Mouse (Mus musculus): Measurements from ENCODE around the gene Vmn2r29. TPM values are rescaled to one million over a fixed set of nuclear protein-coding genes. Genes with fewer than 3 reads are reported as not detected.

Vmn2r29 gene
- 0.34 and 0.52 TPM in 2 replicates for polyA plus RNA-seq (2012; rRNA removed)

GRCm38 (mm10) chr7:7247228-7247627 lies at the start of gene Vmn2r29:
Gene Vmn2r29, minus strand, starts transcription at chr7:7247328.

GRCm38 (mm10) chr7:7277966-7278567 lies 30.9 kb upstream of the Vmn2r29 start, which contains the start of gene Gm45844:
Gene Gm45844, minus strand, starts transcription at chr7:7278289.

GRCm38 (mm10) chr7:7209313-7210151 lies 37.6 kb downstream of the Vmn2r29 start, which contains the start of gene Zfp772:
Gene Zfp772, minus strand, starts transcription at chr7:7209998.

Other genes starting within 250 kb of the Vmn2r29 start
- 3.2 and 3.5 TPM in 2 replicates for gene Zfp954, start 125.8 kb downstream of the Vmn2r29 start, polyA plus RNA-seq (2012; rRNA removed)
- gene Zfp773, start 110.6 kb downstream of the Vmn2r29 start, polyA plus RNA-seq (2012; rRNA removed), result 0.10 and 0.13 TPM in 2 replicates
- 0.34 and 0.42 TPM in 2 replicates for gene Zfp418, start 76.0 kb downstream of the Vmn2r29 start, polyA plus RNA-seq (2012; rRNA removed)
- gene Zfp772, start 37.3 kb downstream of the Vmn2r29 start, polyA plus RNA-seq (2012; rRNA removed), result 1.1 and 1.2 TPM in 2 replicates
- gene Gm45844, start 31.0 kb upstream of the Vmn2r29 start, polyA plus RNA-seq (2012; rRNA removed), result 0.31 and 0.49 TPM in 2 replicates
- 7.8 TPM in 2 replicates for gene Clcn4, start 53.5 kb upstream of the Vmn2r29 start, polyA plus RNA-seq (2012; rRNA removed)
- not detected in 2 replicates for gene Vmn2r30, start 90.3 kb upstream of the Vmn2r29 start, polyA plus RNA-seq (2012; rRNA removed)
- gene Gm45783, start 127.2 kb upstream of the Vmn2r29 start, polyA plus RNA-seq (2012; rRNA removed), result not detected in 2 replicates
- not detected in 2 replicates for gene Vmn2r31, start 152.4 kb upstream of the Vmn2r29 start, polyA plus RNA-seq (2012; rRNA removed)
- not detected in 2 replicates for gene Vmn2r32, start 232.7 kb upstream of the Vmn2r29 start, polyA plus RNA-seq (2012; rRNA removed)

Measured in liver, embryonic 18 days (tissue).